Mouse (Mus musculus) kidney, embryonic 16.5 days (tissue): ENCODE measurements around the gene Tekt1. TPM values are rescaled to one million over a fixed set of nuclear protein-coding genes. Genes with fewer than 3 reads are reported as not detected.

Experiments
- ATAC-seq: fragments of 200-750 bp; cut with Nextera tagmentation; 2 replicates; pipeline ENCODE4 v1.8.0; 2017; ENCODE audit warnings: moderate TSS enrichment; ENCODE audit not compliant: low FRiP score, low TSS enrichment
- H3K27ac ChIP-seq: fragments of 300-500 bp; sonication (generic); 2 replicates; pipeline ENCODE4 v1.5.1; 2014; ENCODE audit warnings: low read length
- H3K27me3 ChIP-seq: fragments of 300-500 bp; sonication (generic); 2 replicates; pipeline ENCODE4 v1.6.1; 2014; ENCODE audit warnings: low read length, control low read depth, mixed read lengths; ENCODE audit not compliant: insufficient read depth
- H3K36me3 ChIP-seq: fragments of 300-500 bp; sonication (generic); 2 replicates; pipeline ENCODE4 v1.6.1; 2014; ENCODE audit warnings: low read length, control low read depth, mixed read lengths; ENCODE audit not compliant: insufficient read depth
- H3K4me1 ChIP-seq: fragments of 300-500 bp; sonication (generic); 2 replicates; pipeline ENCODE4 v1.6.1; 2014; ENCODE audit warnings: low read length, control low read depth, mixed read lengths; ENCODE audit not compliant: insufficient read depth
- H3K4me2 ChIP-seq: fragments of 300-500 bp; sonication (generic); replicated peaks from 2 replicates; pipeline ENCODE4 v1.6.1; 2014; ENCODE audit warnings: low read depth, low read length
- H3K4me3 ChIP-seq: fragments of 300-500 bp; sonication (generic); 2 replicates; pipeline ENCODE4 v1.5.1; 2014; ENCODE audit warnings: mild to moderate bottlenecking, low read length
- H3K9ac ChIP-seq: fragments of 300-500 bp; sonication (generic); replicated peaks from 2 replicates; pipeline ENCODE4 v1.6.1; 2014; ENCODE audit warnings: low read length
- H3K9me3 ChIP-seq: fragments of 300-500 bp; sonication (generic); 2 replicates; pipeline ENCODE4 v1.6.1; 2016; ENCODE audit warnings: low read length, control low read depth
- WGBS: fragments of 180-500 bp; shearing (Covaris S2); extraction: QIAGEN DNeasy Blood & Tissue Kit; methylation state at CpG from one replicate; pipeline ENCODE4 v1.1.7; 2014; 5-methylcytosine and 5-hydroxymethylcytosine counted together
- polyA plus RNA-seq: library from polyadenylated mRNA; unstranded; fragments of >200 nt; fragmentation: Nextera tagmentation; extraction: Ambion mirVana; gene quantifications from 2 replicates; pipeline ENCODE4 v1.2.1, GENCODE M21; 2015

Gene Tekt1
- polyA plus RNA-seq, 1 experiment from 2014 or later = 6.5 TPM

DNA sequence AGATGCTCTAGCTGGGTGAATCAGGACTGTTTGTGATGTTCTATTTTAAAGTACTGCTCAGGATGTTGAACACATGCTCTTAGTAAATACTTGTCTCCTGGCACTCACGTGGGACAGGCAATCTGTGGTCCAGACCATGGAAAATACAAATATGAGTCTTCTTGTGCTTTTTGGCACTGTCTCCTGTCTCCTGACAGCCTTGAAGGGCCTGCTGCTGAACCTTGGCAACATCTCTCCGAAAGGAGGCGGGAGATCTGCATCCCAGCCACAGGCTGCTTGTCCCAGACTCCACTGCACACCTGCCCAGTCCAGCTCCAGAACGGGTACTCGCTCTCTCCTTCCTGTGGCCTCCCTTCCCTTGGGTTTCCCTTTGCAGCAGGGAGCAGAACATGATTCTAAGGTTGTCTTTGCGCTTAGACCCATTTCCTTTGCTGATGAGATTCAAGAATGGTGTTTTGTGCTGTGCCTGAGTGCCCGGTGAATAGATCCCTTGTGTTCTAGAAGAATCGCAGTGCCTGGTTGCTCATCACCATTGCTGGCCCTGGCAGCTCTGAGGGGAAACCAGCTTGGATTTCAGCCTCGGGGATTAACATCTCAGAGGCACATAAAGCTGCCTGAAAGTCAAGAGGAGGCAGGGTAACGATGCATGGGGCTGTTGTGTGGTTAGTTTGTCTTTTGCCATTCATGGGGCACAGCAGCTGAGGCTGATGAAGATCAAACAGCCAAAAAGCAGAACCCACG is 5.9 kb upstream of the Tekt1 start:
- Histone ChIP-seq H3K4me3 (no peak overlapping the region), H3K9me3 (no peaks in the 10 kb centered on the region), H3K36me3 (no peaks in the 10 kb centered on the region), H3K27me3 (no peaks in the 10 kb centered on the region), H3K27ac (no peak overlapping the region), H3K9ac (no peak overlapping the region), H3K4me1 (no peaks in the 10 kb centered on the region), H3K4me2 (no peak overlapping the region)
- ATAC-seq = no peak
- 51% methylated on average over 11 of the region's 11 CpGs for WGBS

DNA sequence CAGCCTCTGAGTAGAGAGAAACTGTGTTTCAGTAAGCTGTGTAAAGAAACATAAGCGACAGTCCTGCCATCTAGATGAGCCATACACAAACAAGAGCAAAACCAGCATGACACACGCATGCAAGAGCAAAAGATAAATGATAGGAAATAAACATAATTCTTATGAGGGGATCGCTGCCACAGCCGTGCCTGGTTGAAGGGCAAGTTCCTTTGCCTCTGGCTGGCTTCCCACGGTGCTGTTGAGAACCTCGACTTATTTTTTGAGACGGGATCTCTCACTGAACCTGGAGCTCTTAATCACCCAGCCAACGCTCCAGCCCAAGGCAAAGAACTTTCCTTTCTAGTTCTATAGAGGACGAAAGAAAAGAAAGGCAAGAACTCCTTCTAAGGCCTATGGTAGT is 3.9 kb upstream of the Tekt1 start:
- H3K27ac ChIP-seq = no peak overlapping the region
- H3K27me3 ChIP-seq = no peaks in the 10 kb centered on the region
- no peaks in the 10 kb centered on the region for H3K36me3 ChIP-seq
- no peak overlapping the region for H3K4me2 ChIP-seq
- no peak overlapping the region for H3K9ac ChIP-seq
- H3K9me3 ChIP-seq = no peaks in the 10 kb centered on the region
- no peak for ATAC-seq
- H3K4me1 ChIP-seq = peaks cover 9% of the 10 kb centered on the region
- WGBS = 84% methylated on average over 9 of the region's 9 CpGs
- H3K4me3 ChIP-seq = no peak overlapping the region

DNA sequence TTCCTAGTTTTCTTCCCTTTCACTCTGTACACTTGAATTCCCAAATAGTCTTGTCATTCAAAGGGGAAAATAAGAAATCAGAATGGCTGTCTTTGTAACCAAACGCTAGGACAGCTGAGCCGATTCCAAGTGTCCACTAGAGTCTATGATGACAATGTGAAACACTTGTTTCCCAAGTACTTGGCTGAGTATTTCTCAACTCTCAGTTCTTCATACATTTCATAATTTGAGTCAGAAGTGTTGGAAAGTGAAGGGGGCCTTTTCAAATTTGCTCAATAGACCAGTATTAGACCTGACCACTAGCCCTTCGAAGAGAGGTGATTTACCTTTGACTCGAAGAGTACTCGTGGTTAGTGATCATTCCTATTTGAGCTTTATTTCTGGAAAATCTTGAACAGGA is 2.3 kb upstream of the Tekt1 start:
- no peak for ATAC-seq
- peaks cover 9% of the 10 kb centered on the region for H3K4me1 ChIP-seq
- no peak overlapping the region for H3K9ac ChIP-seq
- no peaks in the 10 kb centered on the region for H3K36me3 ChIP-seq
- no peaks in the 10 kb centered on the region for H3K9me3 ChIP-seq
- 96% methylated on average over 5 of the region's 5 CpGs for WGBS
- H3K4me2 ChIP-seq = no peak overlapping the region
- no peak overlapping the region for H3K27ac ChIP-seq
- H3K4me3 ChIP-seq = no peak overlapping the region
- H3K27me3 ChIP-seq = no peaks in the 10 kb centered on the region

DNA sequence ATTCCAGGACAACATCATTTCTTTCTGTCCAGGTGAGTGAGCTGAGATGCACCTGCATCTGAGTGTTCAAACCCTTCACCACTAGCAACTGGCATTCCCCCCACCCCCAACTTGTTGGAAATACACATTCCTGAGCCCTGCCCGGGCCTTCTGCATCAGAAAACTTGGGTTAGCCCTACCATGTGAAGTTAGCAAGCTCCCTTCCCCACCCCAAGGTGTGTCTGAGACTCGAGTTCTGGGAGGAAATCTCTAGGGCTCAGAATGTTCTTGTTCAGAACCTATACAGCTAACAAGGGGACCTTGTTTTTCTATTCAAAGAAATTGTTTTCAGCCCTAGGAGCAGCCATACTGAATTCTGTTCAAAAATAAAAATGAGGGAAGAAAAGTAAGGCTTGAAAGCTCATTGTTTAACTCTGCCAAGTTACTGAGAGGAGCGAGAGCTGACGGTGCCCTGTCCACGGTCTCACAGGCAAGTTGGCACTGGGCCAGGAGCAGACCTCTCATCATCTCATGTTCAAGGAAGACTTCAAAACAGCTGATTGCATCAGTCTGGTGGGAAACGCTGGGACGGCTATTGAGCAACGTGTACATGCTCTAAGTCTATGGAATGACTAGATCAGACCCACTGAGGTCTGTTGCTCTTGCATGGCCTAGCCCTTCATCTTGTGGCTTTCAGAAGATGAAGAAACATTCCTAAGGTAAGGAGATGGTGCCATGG is 1.4 kb upstream of the Tekt1 start:
- ATAC-seq = no peak
- Histone ChIP-seq H3K4me2 (no peak overlapping the region), H3K9me3 (no peaks in the 10 kb centered on the region), H3K4me1 (peaks cover 9% of the 10 kb centered on the region), H3K27me3 (no peaks in the 10 kb centered on the region), H3K4me3 (no peak overlapping the region), H3K36me3 (no peaks in the 10 kb centered on the region), H3K27ac (no peak overlapping the region), H3K9ac (no peak overlapping the region)
- 77% methylated on average over 8 of the region's 8 CpGs for WGBS

DNA sequence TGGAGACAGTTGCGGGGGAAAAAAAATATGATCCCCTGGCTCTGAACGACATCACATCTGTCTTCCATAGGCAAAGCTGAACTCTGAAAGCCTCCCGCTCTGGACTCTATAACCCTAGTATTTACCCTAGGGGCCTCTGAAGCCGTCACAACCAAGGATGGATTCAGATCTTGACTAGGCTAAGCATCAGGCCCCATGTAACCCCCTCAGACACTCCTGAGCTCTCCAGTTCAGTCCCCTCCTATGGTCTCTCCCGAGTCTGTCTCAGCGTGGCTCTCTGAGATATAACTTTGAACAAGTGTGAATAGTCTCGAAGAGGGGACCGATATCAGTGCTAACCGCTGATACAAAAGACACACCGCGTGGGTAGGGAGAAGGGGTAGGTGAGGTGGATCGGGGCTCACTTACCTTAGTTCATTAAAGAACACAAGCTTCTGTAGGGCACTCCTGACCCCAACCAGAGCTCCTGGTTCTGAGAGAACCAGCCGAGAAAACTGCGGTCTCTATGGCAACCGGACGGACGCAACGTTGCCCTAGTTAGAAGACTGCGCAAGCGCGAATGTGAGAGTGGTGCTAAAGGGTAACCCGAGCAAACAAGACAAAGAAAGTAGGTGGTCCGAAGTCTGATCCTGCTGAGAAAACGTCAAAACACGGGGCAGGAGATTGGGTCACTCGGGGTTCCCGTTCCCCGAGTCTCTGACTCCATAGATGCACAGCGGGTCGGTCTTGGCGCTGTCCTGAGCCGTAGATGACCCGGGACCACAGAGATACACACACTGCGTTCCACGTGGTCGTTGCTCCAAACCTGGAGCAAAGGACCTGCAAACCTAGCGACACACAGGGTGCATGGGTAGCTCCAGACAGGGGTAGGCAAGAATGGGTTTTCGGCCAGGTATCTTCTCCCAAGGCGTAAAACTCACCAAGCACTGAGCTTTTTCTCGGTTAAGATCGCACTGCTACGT is 576 bp downstream of the Tekt1 start:
- WGBS = 8% methylated on average over 42 of the region's 42 CpGs
- H3K9ac ChIP-seq = peak overlapping the region; percentile 73
- H3K4me1 ChIP-seq = peaks cover 9% of the 10 kb centered on the region
- H3K4me3 ChIP-seq = peak overlapping the region; percentile 52
- H3K36me3 ChIP-seq = no peaks in the 10 kb centered on the region
- no peaks in the 10 kb centered on the region for H3K27me3 ChIP-seq
- H3K27ac ChIP-seq = 0 out of 2 replicates have a peak overlapping the region, but pooled peaks have one; percentile 41
- ATAC-seq = peak; percentile 85
- H3K4me2 ChIP-seq = peak overlapping the region; percentile 93
- no peaks in the 10 kb centered on the region for H3K9me3 ChIP-seq

DNA sequence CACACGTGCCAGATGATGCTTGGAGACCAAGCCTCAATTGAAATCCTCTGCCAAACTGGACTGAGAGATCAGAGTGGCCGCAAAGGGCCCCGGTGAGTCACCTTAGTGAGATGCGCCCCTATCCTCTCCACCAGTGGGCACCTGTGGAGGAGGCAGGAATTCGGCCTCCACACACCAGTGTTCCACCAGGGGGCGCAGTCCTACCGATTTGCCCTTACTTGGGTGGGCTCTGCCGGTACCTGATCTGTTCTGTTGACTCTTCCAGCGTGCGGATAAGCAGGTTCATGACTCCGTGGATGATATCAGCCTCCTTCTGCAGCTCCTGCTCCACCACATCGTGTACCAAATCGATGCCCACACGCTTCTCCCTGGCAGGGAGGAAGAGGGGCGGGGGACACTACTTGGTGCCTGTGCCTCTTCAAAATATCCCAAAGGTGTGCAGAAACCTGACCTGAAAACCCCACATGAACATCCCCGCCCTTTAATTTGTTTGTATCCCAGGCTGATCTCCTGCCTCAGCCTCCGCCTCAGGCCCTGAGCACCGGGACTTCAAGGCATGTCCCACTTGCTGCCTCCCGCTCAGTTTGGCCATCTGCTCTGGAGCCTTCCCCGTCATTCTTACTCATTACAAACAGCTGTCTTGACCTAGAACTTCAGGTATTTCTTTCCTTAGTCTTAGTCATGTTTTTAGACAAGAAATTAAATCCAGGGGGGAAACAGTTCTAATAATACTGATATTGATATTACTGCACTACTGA is 7.1 kb downstream of the Tekt1 start:
- 26% methylated on average over 20 of the region's 20 CpGs for WGBS
- Histone ChIP-seq H3K36me3 (no peaks in the 10 kb centered on the region), H3K9me3 (no peaks in the 10 kb centered on the region), H3K4me1 (peaks cover 4% of the 10 kb centered on the region; the same call in 1 of the 2 replicates), H3K4me3 (no peak overlapping the region), H3K4me2 (peak overlapping the region; percentile 39), H3K27ac (no peak overlapping the region), H3K27me3 (no peaks in the 10 kb centered on the region), H3K9ac (no peak overlapping the region; the same call in 1 of the 2 replicates)
- ATAC-seq = 0 out of 2 replicates have a peak, but pooled peaks have one; percentile 51

DNA sequence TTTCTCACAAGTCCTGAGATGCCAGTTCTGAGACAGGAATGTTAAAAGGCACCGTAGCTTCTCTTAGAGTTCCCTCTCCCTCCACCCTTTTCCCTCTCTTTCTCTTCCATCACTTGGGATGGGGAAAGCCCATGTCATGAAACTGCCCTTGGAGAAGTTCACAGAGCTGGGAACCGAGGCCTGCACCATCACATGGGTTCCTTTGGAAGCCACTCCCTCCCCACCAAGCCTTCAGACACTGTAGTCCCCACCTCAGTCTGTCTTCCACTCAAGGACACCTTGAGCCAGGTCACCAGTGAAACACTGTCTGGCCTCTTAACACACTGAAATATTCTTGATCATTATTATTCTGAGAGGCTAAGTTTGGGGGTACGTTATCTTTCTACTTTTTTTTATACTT is 9.1 kb downstream of the Tekt1 start:
- Histone ChIP-seq H3K9ac (no peak overlapping the region), H3K27me3 (no peaks in the 10 kb centered on the region), H3K27ac (no peak overlapping the region), H3K4me2 (no peak overlapping the region), H3K36me3 (no peaks in the 10 kb centered on the region), H3K9me3 (no peaks in the 10 kb centered on the region), H3K4me1 (peaks cover 9% of the 10 kb centered on the region), H3K4me3 (no peak overlapping the region)
- ATAC-seq = no peak
- 84% methylated on average over 3 of the region's 3 CpGs for WGBS

DNA sequence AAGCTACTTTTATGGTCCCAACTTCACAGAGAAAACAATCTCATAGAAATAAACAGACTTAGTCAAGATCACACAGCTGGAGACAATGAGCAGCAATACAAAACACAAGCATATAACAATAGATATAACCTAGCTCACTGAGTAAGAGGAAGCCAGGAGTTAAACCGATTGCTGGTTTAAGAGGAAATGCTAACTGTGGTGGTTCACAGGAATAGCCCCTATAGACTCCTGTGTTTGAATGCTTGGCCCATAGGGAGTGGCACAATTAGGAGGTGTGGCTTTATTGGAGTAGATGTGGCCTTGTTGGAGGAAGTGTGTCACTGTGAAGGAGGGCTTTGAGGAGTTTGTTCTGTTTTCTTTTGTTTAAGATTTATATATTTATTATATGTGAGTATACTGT is 10.0 kb downstream of the Tekt1 start:
- ATAC-seq = no peak
- H3K36me3 ChIP-seq = no peaks in the 10 kb centered on the region
- H3K4me1 ChIP-seq = peaks cover 9% of the 10 kb centered on the region
- no peak overlapping the region for H3K27ac ChIP-seq
- no peak overlapping the region for H3K9ac ChIP-seq
- no peak overlapping the region for H3K4me2 ChIP-seq
- H3K9me3 ChIP-seq = no peaks in the 10 kb centered on the region
- H3K4me3 ChIP-seq = no peak overlapping the region
- H3K27me3 ChIP-seq = no peaks in the 10 kb centered on the region
- WGBS = 50% methylated on average over 1 of the region's 1 CpGs

DNA sequence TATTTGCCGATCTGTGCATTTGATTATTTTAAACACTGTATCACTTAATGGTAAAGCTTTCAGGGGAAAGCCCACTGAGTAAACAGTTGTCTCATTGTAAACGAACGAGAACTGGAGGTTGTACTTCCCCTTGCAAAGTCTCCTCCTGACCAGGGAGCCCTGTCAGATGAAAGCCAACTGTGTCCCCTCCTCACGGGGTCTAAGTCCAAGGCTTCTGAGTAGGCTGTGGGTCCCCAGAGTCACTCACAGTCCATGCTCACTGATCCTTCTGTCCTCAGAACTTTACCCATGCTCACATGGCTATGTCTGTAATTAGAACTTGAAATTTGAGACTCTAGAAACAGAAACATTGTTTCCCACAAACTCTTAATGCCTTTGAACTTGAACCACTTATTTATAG is 12.6 kb downstream of the Tekt1 start:
- Histone ChIP-seq H3K9me3 (no peaks in the 10 kb centered on the region), H3K36me3 (no peaks in the 10 kb centered on the region), H3K9ac (no peak overlapping the region), H3K27me3 (no peaks in the 10 kb centered on the region), H3K4me2 (no peak overlapping the region), H3K4me1 (peaks cover 5% of the 10 kb centered on the region), H3K4me3 (no peak overlapping the region), H3K27ac (no peak overlapping the region)
- ATAC-seq = no peak
- 61% methylated on average over 4 of the region's 4 CpGs for WGBS
